Mouse (Mus musculus) brain, embryonic 14.5 days (tissue): ENCODE data around the gene Pnpla6. TPM values are rescaled to one million over a fixed set of nuclear protein-coding genes. Genes with fewer than 3 reads are reported as not detected.

ENCODE experiments used
- DNase-seq: peaks from one replicate; pipeline ENCODE4 v3.0.0-alpha.2; 2011; ENCODE audit warnings: low read depth
- CTCF ChIP-seq: fragments of 200-500 bp; IDR thresholded peaks from 2 replicates; pipeline ENCODE4 v1.5.1; 2012; ENCODE audit warnings: inconsistent platforms, mild to moderate bottlenecking, moderate library complexity, borderline replicate concordance; ENCODE audit not compliant: insufficient read depth, insufficient read length; ENCODE audit errors: extremely low read depth
- POLR2A ChIP-seq: fragments of 200-500 bp; IDR thresholded peaks from 2 replicates; pipeline ENCODE4 v1.6.1; 2012; ENCODE audit warnings: mild to moderate bottlenecking, inconsistent platforms, borderline replicate concordance; ENCODE audit not compliant: poor library complexity, insufficient read depth, insufficient read length, severe bottlenecking; ENCODE audit errors: extremely low read depth
- polyA plus RNA-seq: library from polyadenylated mRNA; depleted of rRNA; stranded (reverse); fragments of >200 nt; gene quantifications from 2 replicates; pipeline ENCODE4 v1.2.3, GENCODE M21; 2012; rRNA removed

Pnpla6 gene
- polyA plus RNA-seq: 46.2 and 54.9 TPM in 2 replicates

GRCm38 (mm10) chr8:3515260-3515671 is at the start of gene Pnpla6:
Pnpla6 (plus strand) TSS chr8:3515384.
- peak; percentile 47; the same call in 1 of the 2 replicates for TF ChIP-seq POLR2A
- TF ChIP-seq CTCF: no peak
- peak; percentile 94 for DNase-seq

GRCm38 (mm10) chr8:3467006-3467885 is 47.9 kb upstream of the Pnpla6 start, which contains the start of gene Pex11g:
Pex11g (minus strand) TSS chr8:3467680.
- peak; percentile 42; the same call in 1 of the 2 replicates for TF ChIP-seq POLR2A
- no peak for TF ChIP-seq CTCF
- peak; percentile 97 for DNase-seq

GRCm38 (mm10) chr8:3467886-3468545 is 47.2 kb upstream of the Pnpla6 start:
- DNase-seq: no peak
- TF ChIP-seq POLR2A (no peak), CTCF (no peak)

- no peak for TF ChIP-seq CTCF
- no peak for TF ChIP-seq POLR2A
- peak; percentile 7 for DNase-seq
Observed at GRCm38 (mm10) chr8:3468838-3469237, 46.3 kb upstream of the Pnpla6 start.

- TF ChIP-seq POLR2A (no peak), CTCF (no peak)
- no peak for DNase-seq
Observed at GRCm38 (mm10) chr8:3470562-3470961, 44.6 kb upstream of the Pnpla6 start, which contains the start of gene Tex45. Tex45 (plus strand) TSS chr8:3470862.

- peak; percentile 47 for DNase-seq
- no peak for TF ChIP-seq POLR2A
- no peak for TF ChIP-seq CTCF
Observed at GRCm38 (mm10) chr8:3475715-3476429, 39.3 kb upstream of the Pnpla6 start.

GRCm38 (mm10) chr8:3480221-3480785 is 34.9 kb upstream of the Pnpla6 start:
- DNase-seq: no peak
- TF ChIP-seq POLR2A (no peak), CTCF (no peak)

GRCm38 (mm10) chr8:3481605-3482004 is 33.6 kb upstream of the Pnpla6 start:
- TF ChIP-seq POLR2A (no peak), CTCF (no peak)
- no peak for DNase-seq

GRCm38 (mm10) chr8:3482240-3482740 is 32.9 kb upstream of the Pnpla6 start:
- TF ChIP-seq CTCF (no peak), POLR2A (no peak)
- DNase-seq: no peak

- TF ChIP-seq POLR2A: no peak
- TF ChIP-seq CTCF: no peak
- DNase-seq: no peak
Observed at GRCm38 (mm10) chr8:3483546-3483945, 31.6 kb upstream of the Pnpla6 start.

- no peak for DNase-seq
- TF ChIP-seq CTCF (no peak), POLR2A (no peak)
Observed at GRCm38 (mm10) chr8:3485192-3485591, 30.0 kb upstream of the Pnpla6 start.

- peak; percentile 92 for DNase-seq
- TF ChIP-seq CTCF: no peak
- TF ChIP-seq POLR2A: peak; percentile 95
Observed at GRCm38 (mm10) chr8:3492901-3493844, 22.0 kb upstream of the Pnpla6 start, which contains the start of gene Zfp358. Zfp358 (plus strand) TSS chr8:3493138.

- no peak for DNase-seq
- no peak for TF ChIP-seq POLR2A
- no peak for TF ChIP-seq CTCF
Observed at GRCm38 (mm10) chr8:3493845-3494208, 21.4 kb upstream of the Pnpla6 start.
